Mouse (Mus musculus): ENCODE results near the gene Rora. TPM values are rescaled to one million over a fixed set of nuclear protein-coding genes. Genes with fewer than 3 reads are reported as not detected.
A peak's percentile ranks its signal among the peaks of the same experiment; 100 is the strongest.

Gene Rora
- polyA plus RNA-seq, 1 experiment from 2014 or later: 18.6 TPM

DNA sequence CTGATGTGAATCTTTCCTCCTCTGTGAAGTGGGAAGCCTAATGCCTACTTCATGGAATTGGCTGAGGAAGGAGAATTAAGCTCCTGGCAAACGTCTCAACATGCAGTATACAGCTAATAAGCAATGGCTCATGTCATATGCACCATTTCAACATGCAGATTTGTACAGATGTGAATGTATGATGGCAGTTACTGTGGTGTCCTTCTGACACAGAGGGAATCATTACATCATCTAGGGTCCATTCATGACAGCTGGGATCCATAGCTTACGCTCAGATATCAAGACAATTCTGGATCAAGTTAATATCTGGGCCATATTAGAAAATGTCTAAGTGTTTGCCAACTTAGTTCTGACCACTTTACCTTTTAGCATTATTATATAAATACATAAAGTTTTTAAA lies 199.3 kb downstream of the Rora start:
- peaks cover 19% of the 10 kb centered on the region for H3K4me1 ChIP-seq
- ATAC-seq (ENCODE audit: insufficient number of reproducible peaks, insufficient read depth, low FRiP score, low TSS enrichment, low read depth): no peak
- H3K9ac ChIP-seq: no peak overlapping the region

GRCm38 (mm10) chr9:68859500-68859899 lies 205.9 kb downstream of the Rora start:
- H3K4me1 ChIP-seq: 0 out of 2 replicates have a peak, but pooled peaks cover 8% of the 10 kb centered on the region
- no peaks in the 10 kb centered on the region for H3K27me3 ChIP-seq
- H3K36me3 ChIP-seq: peaks cover 9% of the 10 kb centered on the region; the same call in 1 of the 2 replicates
- ATAC-seq (ENCODE audit: insufficient number of reproducible peaks, insufficient read depth, low FRiP score, low TSS enrichment, low read depth): no peak
- no peak overlapping the region for H3K9ac ChIP-seq
- no peak overlapping the region for H3K4me2 ChIP-seq
- no peak overlapping the region for H3K27ac ChIP-seq
- H3K4me3 ChIP-seq: no peak overlapping the region
- WGBS: 84% methylated on average over 2 of the region's 2 CpGs
- peaks cover 10% of the 10 kb centered on the region for H3K9me3 ChIP-seq

More for the DNA sequence above, 199.3 kb downstream of the Rora start:
- H3K9me3 ChIP-seq: no peaks in the 10 kb centered on the region
- H3K4me3 ChIP-seq: no peak overlapping the region
- H3K36me3 ChIP-seq: no peaks in the 10 kb centered on the region
- no peak overlapping the region for H3K27ac ChIP-seq
- WGBS: 76% methylated on average over 2 of the region's 2 CpGs
- H3K4me2 ChIP-seq: no peak overlapping the region
- H3K27me3 ChIP-seq: no peaks in the 10 kb centered on the region

DNA sequence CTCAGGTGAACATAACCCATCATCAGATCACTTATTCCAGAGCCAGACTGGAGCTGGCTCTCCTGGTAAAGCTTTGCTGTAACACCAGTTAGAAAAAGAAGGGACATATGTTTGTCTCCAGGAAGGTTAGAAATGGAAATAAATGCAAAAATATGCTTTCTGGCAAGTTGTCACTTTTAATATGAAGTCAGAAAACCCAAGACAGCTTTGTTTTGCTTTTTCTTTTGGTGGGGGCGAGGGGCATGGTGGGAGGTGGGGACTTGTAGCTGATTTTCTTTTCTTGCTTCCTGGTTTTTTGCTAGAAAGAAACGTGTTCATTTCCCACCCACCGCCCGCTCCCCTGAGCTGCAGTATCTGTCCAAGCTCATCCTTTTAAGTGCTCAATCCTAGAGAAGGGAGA lies 212.7 kb downstream of the Rora start:
- no peaks in the 10 kb centered on the region for H3K27me3 ChIP-seq
- H3K36me3 ChIP-seq: peaks cover 9% of the 10 kb centered on the region; the same call in 1 of the 2 replicates
- peaks cover 42% of the 10 kb centered on the region for H3K4me1 ChIP-seq
- 53% methylated on average over 4 of the region's 4 CpGs for WGBS
- H3K9me3 ChIP-seq: peaks cover 10% of the 10 kb centered on the region
- H3K4me3 ChIP-seq: no peak overlapping the region
- H3K27ac ChIP-seq: no peak overlapping the region
- no peak overlapping the region for H3K9ac ChIP-seq
- no peak for ATAC-seq (ENCODE audit: insufficient number of reproducible peaks, insufficient read depth, low FRiP score, low TSS enrichment, low read depth)
- H3K4me2 ChIP-seq: no peak overlapping the region

GRCm38 (mm10) chr9:68873838-68874237 lies 220.3 kb downstream of the Rora start:
- Histone ChIP-seq H3K4me3 (no peak overlapping the region), H3K27ac (peak overlapping the region; percentile 29; the same call in 1 of the 2 replicates), H3K9me3 (no peaks in the 10 kb centered on the region), H3K27me3 (no peaks in the 10 kb centered on the region), H3K4me1 (peaks cover 54% of the 10 kb centered on the region), H3K9ac (no peak overlapping the region), H3K4me2 (no peak overlapping the region), H3K36me3 (no peaks in the 10 kb centered on the region)
- no peak for ATAC-seq (ENCODE audit: insufficient number of reproducible peaks, insufficient read depth, low FRiP score, low TSS enrichment, low read depth)
- WGBS: 51% methylated on average over 4 of the region's 4 CpGs

GRCm38 (mm10) chr9:68874544-68874943 lies 221.0 kb downstream of the Rora start:
- H3K9me3 ChIP-seq: no peaks in the 10 kb centered on the region
- WGBS: 27% methylated on average over 2 of the region's 2 CpGs
- H3K27me3 ChIP-seq: no peaks in the 10 kb centered on the region
- H3K4me2 ChIP-seq: peak overlapping the region; percentile 34
- H3K36me3 ChIP-seq: no peaks in the 10 kb centered on the region
- peak overlapping the region; percentile 29 for H3K27ac ChIP-seq
- H3K4me3 ChIP-seq: no peak overlapping the region
- H3K4me1 ChIP-seq: peaks cover 54% of the 10 kb centered on the region
- no peak for ATAC-seq (ENCODE audit: insufficient number of reproducible peaks, insufficient read depth, low FRiP score, low TSS enrichment, low read depth)
- H3K9ac ChIP-seq: no peak overlapping the region

DNA sequence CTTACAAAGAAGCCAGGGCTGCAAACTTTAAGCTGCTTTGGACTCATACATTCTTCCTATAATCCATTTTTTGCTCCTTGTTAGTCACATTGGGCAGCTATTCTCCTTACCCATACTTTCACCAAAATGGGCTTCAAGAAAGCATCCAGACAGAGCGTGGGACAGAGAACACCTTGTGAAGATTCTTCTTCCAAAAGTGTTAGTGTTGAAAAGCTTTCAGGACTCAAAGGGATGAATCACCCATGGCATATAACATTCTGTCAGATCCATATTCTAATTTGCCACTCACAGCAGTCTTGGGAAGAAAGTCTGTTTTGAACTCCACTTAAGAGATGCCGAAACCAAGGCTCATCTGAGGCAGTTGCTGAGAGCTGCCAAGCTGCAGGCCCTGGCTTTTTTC lies 222.2 kb downstream of the Rora start:
- ATAC-seq (ENCODE audit: insufficient number of reproducible peaks, insufficient read depth, low FRiP score, low TSS enrichment, low read depth): no peak
- WGBS: 84% methylated on average over 2 of the region's 2 CpGs
- Histone ChIP-seq H3K9me3 (no peaks in the 10 kb centered on the region), H3K36me3 (no peaks in the 10 kb centered on the region), H3K9ac (no peak overlapping the region), H3K4me3 (no peak overlapping the region), H3K4me2 (no peak overlapping the region), H3K27me3 (no peaks in the 10 kb centered on the region), H3K4me1 (peaks cover 46% of the 10 kb centered on the region), H3K27ac (no peak overlapping the region)

DNA sequence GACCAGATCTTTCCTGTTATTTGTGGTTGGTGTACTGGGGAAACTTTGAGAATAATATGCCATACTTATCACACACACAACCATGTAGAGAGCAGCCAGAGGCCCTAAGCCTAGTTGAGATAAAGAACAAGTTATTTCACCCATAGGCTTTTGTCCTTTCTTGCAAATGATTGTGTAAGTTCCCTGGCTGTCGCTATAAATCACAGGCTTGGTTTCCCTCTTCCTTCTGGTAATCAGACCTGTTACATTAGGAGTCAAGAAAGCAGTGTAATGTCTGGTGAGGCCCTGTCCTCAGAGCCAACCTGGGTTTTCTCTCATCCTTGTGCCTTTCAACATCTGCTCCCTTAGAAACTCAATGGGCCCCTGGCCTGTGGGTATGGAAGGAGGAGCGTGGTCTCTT lies 222.7 kb downstream of the Rora start:
- Histone ChIP-seq H3K27me3 (no peaks in the 10 kb centered on the region), H3K4me3 (no peak overlapping the region), H3K27ac (no peak overlapping the region), H3K36me3 (no peaks in the 10 kb centered on the region), H3K4me1 (peaks cover 41% of the 10 kb centered on the region), H3K9ac (no peak overlapping the region), H3K4me2 (no peak overlapping the region), H3K9me3 (no peaks in the 10 kb centered on the region)
- WGBS: 72% methylated on average over 2 of the region's 2 CpGs
- no peak for ATAC-seq (ENCODE audit: insufficient number of reproducible peaks, insufficient read depth, low FRiP score, low TSS enrichment, low read depth)

DNA sequence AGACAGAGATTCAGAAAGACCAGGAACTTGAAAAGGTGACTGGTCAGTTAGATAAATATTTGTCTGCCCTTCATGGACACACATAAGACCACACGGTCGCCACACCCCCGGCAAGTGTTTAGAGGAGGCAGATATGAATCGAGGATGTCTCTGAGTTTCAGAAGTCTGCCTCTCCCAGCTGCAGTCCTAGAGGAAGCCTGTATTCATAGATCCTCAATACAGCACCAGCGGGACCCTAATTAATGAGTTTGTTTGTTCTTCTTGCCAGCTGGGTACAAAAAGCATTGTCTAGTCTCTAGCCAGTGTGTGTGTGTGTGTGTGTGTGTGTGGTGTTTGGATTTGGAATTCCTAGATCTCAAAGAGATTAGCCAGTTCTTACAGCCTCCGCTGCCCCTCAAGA lies 228.3 kb downstream of the Rora start:
- Histone ChIP-seq H3K27ac (no peak overlapping the region), H3K27me3 (no peaks in the 10 kb centered on the region), H3K4me3 (no peak overlapping the region), H3K4me1 (peaks cover 31% of the 10 kb centered on the region), H3K9ac (no peak overlapping the region), H3K4me2 (no peak overlapping the region), H3K9me3 (no peaks in the 10 kb centered on the region), H3K36me3 (no peaks in the 10 kb centered on the region)
- WGBS: 59% methylated on average over 6 of the region's 6 CpGs
- ATAC-seq (ENCODE audit: insufficient number of reproducible peaks, insufficient read depth, low FRiP score, low TSS enrichment, low read depth): no peak

- WGBS: 64% methylated on average over 6 of the region's 6 CpGs
- no peak overlapping the region for H3K9ac ChIP-seq
These were observed 229.4 kb downstream of the Rora start for GRCm38 (mm10) chr9:68883005-68883404.

DNA sequence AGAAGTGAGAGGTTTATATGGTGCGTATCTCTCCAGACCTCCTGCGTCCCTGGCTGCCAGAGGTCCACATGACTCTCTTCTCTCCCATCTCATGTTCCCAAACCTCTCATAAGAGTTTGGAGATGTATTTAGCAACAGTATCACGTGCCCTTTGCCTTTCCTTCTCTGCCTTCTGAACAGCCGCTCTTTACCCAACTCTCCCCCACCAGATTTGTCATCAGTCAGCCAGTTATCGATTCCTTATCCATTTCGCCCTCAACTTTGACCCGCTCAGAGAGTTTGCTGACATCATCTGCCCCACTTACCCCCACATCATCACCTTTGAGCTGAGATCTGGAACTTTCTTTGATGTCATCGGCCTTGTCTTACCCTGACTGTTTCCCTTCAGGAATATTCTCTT lies 230.1 kb downstream of the Rora start:
- Histone ChIP-seq H3K4me1 (peaks cover 35% of the 10 kb centered on the region), H3K9me3 (no peaks in the 10 kb centered on the region), H3K4me2 (no peak overlapping the region), H3K27ac (no peak overlapping the region), H3K4me3 (no peak overlapping the region), H3K36me3 (no peaks in the 10 kb centered on the region), H3K27me3 (no peaks in the 10 kb centered on the region), H3K9ac (no peak overlapping the region)
- no peak for ATAC-seq (ENCODE audit: insufficient number of reproducible peaks, insufficient read depth, low FRiP score, low TSS enrichment, low read depth)
- 87% methylated on average over 8 of the region's 8 CpGs for WGBS

More at GRCm38 (mm10) chr9:68883005-68883404, 229.4 kb downstream of the Rora start:
- peaks cover 28% of the 10 kb centered on the region for H3K4me1 ChIP-seq
- no peaks in the 10 kb centered on the region for H3K36me3 ChIP-seq
- no peak overlapping the region for H3K4me3 ChIP-seq
- no peak for ATAC-seq (ENCODE audit: insufficient number of reproducible peaks, insufficient read depth, low FRiP score, low TSS enrichment, low read depth)
- no peak overlapping the region for H3K4me2 ChIP-seq
- H3K9me3 ChIP-seq: no peaks in the 10 kb centered on the region
- no peak overlapping the region for H3K27ac ChIP-seq
- H3K27me3 ChIP-seq: no peaks in the 10 kb centered on the region

DNA sequence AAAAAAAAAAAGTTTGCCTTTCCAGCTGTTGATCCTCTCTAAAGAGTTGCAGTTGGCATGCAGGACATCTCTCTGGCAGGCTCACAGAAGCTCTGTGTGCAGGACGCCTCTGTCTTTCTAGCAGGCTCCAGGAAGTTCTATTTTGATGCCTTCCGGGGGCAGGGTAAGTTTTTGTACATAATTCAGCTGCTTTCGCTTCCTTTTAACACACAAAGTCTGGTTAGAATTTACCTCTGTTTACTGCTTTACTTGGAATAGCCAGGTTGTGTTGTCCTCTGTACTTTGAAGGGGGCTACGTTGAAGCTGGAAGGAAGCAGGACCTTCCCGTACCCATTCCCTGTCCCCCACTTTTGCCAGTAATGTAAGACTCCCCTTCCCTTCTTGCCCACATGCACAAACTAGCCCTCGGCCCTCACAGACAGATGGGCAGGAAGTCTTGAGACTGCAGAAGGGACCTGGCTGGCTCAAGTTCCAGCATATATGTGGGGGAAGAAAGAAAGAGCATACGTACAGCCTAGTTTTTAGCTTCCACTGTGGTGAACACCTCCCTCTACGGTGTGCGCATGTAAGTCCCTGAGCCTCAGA lies 231.0 kb downstream of the Rora start:
- Histone ChIP-seq H3K4me2 (peak overlapping the region; percentile 7; the same call in 1 of the 2 replicates), H3K9me3 (no peaks in the 10 kb centered on the region), H3K4me3 (no peak overlapping the region), H3K9ac (no peak overlapping the region), H3K36me3 (no peaks in the 10 kb centered on the region), H3K27ac (peak overlapping the region; percentile 51), H3K4me1 (peaks cover 40% of the 10 kb centered on the region), H3K27me3 (no peaks in the 10 kb centered on the region)
- no peak for ATAC-seq (ENCODE audit: insufficient number of reproducible peaks, insufficient read depth, low FRiP score, low TSS enrichment, low read depth)
- 50% methylated on average over 9 of the region's 9 CpGs for WGBS

- Histone ChIP-seq H3K4me3 (no peak overlapping the region), H3K27ac (no peak overlapping the region), H3K9me3 (no peaks in the 10 kb centered on the region), H3K9ac (no peak overlapping the region), H3K27me3 (no peaks in the 10 kb centered on the region), H3K36me3 (no peaks in the 10 kb centered on the region), H3K4me2 (no peak overlapping the region), H3K4me1 (peaks cover 41% of the 10 kb centered on the region)
- WGBS: 29% methylated on average over 8 of the region's 8 CpGs
- no peak for ATAC-seq (ENCODE audit: insufficient number of reproducible peaks, insufficient read depth, low FRiP score, low TSS enrichment, low read depth)
These were observed 235.1 kb downstream of the Rora start for GRCm38 (mm10) chr9:68888670-68889069.

All from embryonic facial prominence, embryonic 13.5 days (tissue).